In genomic region chr2:26319109-26319508, GRCm38 (mm10) we compare ENCODE assay signal across 16 mouse cellular contexts. TPM values are rescaled to one million over a fixed set of nuclear protein-coding genes. Genes with fewer than 3 reads are reported as not detected.
DNase-seq lines count a peak whose midpoint lies in the region; ATAC-seq and TF ChIP-seq lines count a peak whose summit lies in the region.
"Had no signal": no experiment of that assay in that cellular context is flagged by ENCODE, and none has a peak within 500 bp of the region (broad histone marks: within the 10 kb centered on the region; RNA-seq: fewer than 3 reads in every experiment).

No protein-coding gene starts in this region.

- no peak for TF ChIP-seq CTCF in gastrocnemius, adult 2 months (IDR thresholded peaks at IDR 0.05)
- TF ChIP-seq CTCF in midbrain, postnatal 0 days (IDR thresholded peaks at IDR 0.05): no peak

- peak overlapping the region; percentile 5; the same call in 1 of the 2 replicates for H3K9ac ChIP-seq in lung, embryonic 16.5 days (ENCODE audit: low read length)
- no peak overlapping the region for H3K9ac ChIP-seq in midbrain, postnatal 0 days (replicated peaks; ENCODE audit: low read length, poor library complexity, severe bottlenecking)
- H3K9ac ChIP-seq: liver, embryonic 12.5 days had no signal

- peaks cover 42% of the 10 kb centered on the region for H3K4me1 ChIP-seq in lung, embryonic 16.5 days (replicated peaks; ENCODE audit: control insufficient read depth, insufficient read depth, low read length)
- peaks cover 27% of the 10 kb centered on the region for H3K4me1 ChIP-seq in midbrain, postnatal 0 days (ENCODE audit: insufficient read depth, low read length)

- H3K27ac ChIP-seq in gastrocnemius, adult 2 months: no peak overlapping the region; the same call in 1 of the 2 replicates
- no peak overlapping the region for H3K27ac ChIP-seq in lung, embryonic 16.5 days (ENCODE audit: low read length)
- 0 out of 2 replicates have a peak overlapping the region, but pooled peaks have one; percentile 2 for H3K27ac ChIP-seq in midbrain, postnatal 0 days (ENCODE audit: low read depth, low read length)
- H3K27ac ChIP-seq: heart, adult 2 months; liver, embryonic 12.5 days had no signal

- peak; percentile 14 for DNase-seq in gastrocnemius, adult 2 months
- DNase-seq in gastrocnemius, adult 18-20 months (ENCODE audit: low spot score): no peak
- DNase-seq in lung, postnatal 25 days (ENCODE audit: low spot score): no peak
- DNase-seq in cerebellum, postnatal 36 days: peak; percentile 37 to 56
- DNase-seq in midbrain, postnatal 0 days (ENCODE audit: low spot score): no peak
- DNase-seq in testis, postnatal 10 days (ENCODE audit: low spot score): no peak
- DNase-seq: gastrocnemius, postnatal 10 days; heart, postnatal 14 days; kidney, postnatal 14 days; right cerebral cortex, postnatal 25 days had no signal

- 87% methylated on average over 9 of the region's 9 CpGs for WGBS in lung, embryonic 16.5 days
- 87% methylated on average over 9 of the region's 9 CpGs for WGBS in midbrain, postnatal 0 days

- peaks cover 10% of the 10 kb centered on the region for H3K36me3 ChIP-seq in lung, embryonic 16.5 days (ENCODE audit: control insufficient read depth, insufficient read depth, low read length)
- H3K36me3 ChIP-seq in midbrain, postnatal 0 days (ENCODE audit: insufficient read depth, low read length): peaks cover 17% of the 10 kb centered on the region

- H3K4me2 ChIP-seq in lung, embryonic 16.5 days (ENCODE audit: low read depth, low read length): no peak overlapping the region
- H3K4me2 ChIP-seq in midbrain, postnatal 0 days (ENCODE audit: low read depth, low read length, poor library complexity, severe bottlenecking): no peak overlapping the region
- H3K4me2 ChIP-seq: liver, embryonic 12.5 days had no signal

- H3K9me3 ChIP-seq in lung, embryonic 16.5 days (ENCODE audit: control insufficient read depth, low read length): no peaks in the 10 kb centered on the region
- no peaks in the 10 kb centered on the region for H3K9me3 ChIP-seq in midbrain, postnatal 0 days (ENCODE audit: low read length)
- H3K9me3 ChIP-seq: liver, embryonic 12.5 days; megakaryocyte, embryonic 14.5 days had no signal

- H3K27me3 ChIP-seq in lung, embryonic 16.5 days (ENCODE audit: control insufficient read depth, insufficient read depth, low read depth, low read length): no peaks in the 10 kb centered on the region
- no peaks in the 10 kb centered on the region for H3K27me3 ChIP-seq in midbrain, postnatal 0 days (ENCODE audit: insufficient read depth, low read length)

- H3K4me3 ChIP-seq in gastrocnemius, adult 2 months: no peak overlapping the region
- H3K4me3 ChIP-seq in lung, embryonic 16.5 days (ENCODE audit: low read length): no peak overlapping the region
- no peak overlapping the region for H3K4me3 ChIP-seq in midbrain, postnatal 0 days (ENCODE audit: low read depth, low read length)
- H3K4me3 ChIP-seq: heart, adult 2 months; liver, embryonic 12.5 days; megakaryocyte, embryonic 14.5 days had no signal

- intact Hi-C loops in gastrocnemius, adult 2 months (cut with DNase I): loop anchor here (5.0 kb wide), 1 partner anchor 33 kb away; the partner anchor contains the start of gene Dnlz

- no peak for ATAC-seq in lung, embryonic 16.5 days (ENCODE audit: low read depth)
- ATAC-seq in midbrain, postnatal 0 days (ENCODE audit: low FRiP score): no peak
- ATAC-seq: forebrain, embryonic 16.5 days; liver, embryonic 12.5 days; lung, postnatal 0 days had no signal

RNA-seq across cellular contexts. Expression of gene Gpsm1, which starts 3.8 kb away (rescaled TPM):
- 1 to 10 TPM; 2.3 to 2.6 TPM for total RNA-seq in gastrocnemius, adult 2 months (2021)
- 1 to 10 TPM; 1.6 to 2.3 TPM for total RNA-seq in gastrocnemius, adult 18-20 months (2021)
- 47.2 and 51.6 TPM in 2 replicates for polyA plus RNA-seq in lung, embryonic 16.5 days (2015; fragmentation: Nextera tagmentation; extraction: Ambion mirVana)
- 286 and 298 TPM in 2 replicates for total RNA-seq in midbrain, postnatal 0 days (2014; rRNA removed)
- 162 and 163 TPM in 2 replicates for polyA plus RNA-seq in midbrain, postnatal 0 days (2015; fragmentation: Nextera tagmentation; extraction: Ambion mirVana)

RNA-seq across cellular contexts. Expression of gene Ccdc187, which starts 24.8 kb away (rescaled TPM):
- not detected for total RNA-seq in gastrocnemius, adult 2 months (2021)
- total RNA-seq in gastrocnemius, adult 18-20 months (2021): not detected
- polyA plus RNA-seq in lung, embryonic 16.5 days (2015; fragmentation: Nextera tagmentation; extraction: Ambion mirVana): 0.60 TPM in 2 replicates
- total RNA-seq in midbrain, postnatal 0 days (2014; rRNA removed): 2.8 and 3.7 TPM in 2 replicates
- polyA plus RNA-seq in midbrain, postnatal 0 days (2015; fragmentation: Nextera tagmentation; extraction: Ambion mirVana): 0.16 and 0.23 TPM in 2 replicates

RNA-seq across cellular contexts. Expression of gene Dnlz, which starts 32.8 kb away (rescaled TPM):
- total RNA-seq in gastrocnemius, adult 2 months (2021): 10 to 100 TPM; 18.0 to 22.7 TPM
- 10 to 100 TPM; 21.3 to 23.0 TPM for total RNA-seq in gastrocnemius, adult 18-20 months (2021)
- 22.8 and 24.7 TPM in 2 replicates for polyA plus RNA-seq in lung, embryonic 16.5 days (2015; fragmentation: Nextera tagmentation; extraction: Ambion mirVana)
- total RNA-seq in midbrain, postnatal 0 days (2014; rRNA removed): 27.4 and 34.3 TPM in 2 replicates
- polyA plus RNA-seq in midbrain, postnatal 0 days (2015; fragmentation: Nextera tagmentation; extraction: Ambion mirVana): 24.1 and 26.0 TPM in 2 replicates

RNA-seq across cellular contexts. Expression of gene Card9, which starts 41.6 kb away (rescaled TPM):
- total RNA-seq in gastrocnemius, adult 2 months (2021): 1 to 10 TPM; 1.1 to 1.2 TPM
- total RNA-seq in gastrocnemius, adult 18-20 months (2021): under 1 TPM; 0.47 to 0.82 TPM
- 4.2 and 4.4 TPM in 2 replicates for polyA plus RNA-seq in lung, embryonic 16.5 days (2015; fragmentation: Nextera tagmentation; extraction: Ambion mirVana)
- 7.0 and 11.9 TPM in 2 replicates for total RNA-seq in midbrain, postnatal 0 days (2014; rRNA removed)
- 1.4 and 1.6 TPM in 2 replicates for polyA plus RNA-seq in midbrain, postnatal 0 days (2015; fragmentation: Nextera tagmentation; extraction: Ambion mirVana)

Comparison
In these comparisons a context has a peak if more than half of its experiments do, and no peak if none do; other contexts are left out.
1. DNase-seq: peak in gastrocnemius, adult 2 months (single experiment) and cerebellum, postnatal 36 days (2 of 2); none in gastrocnemius, adult 18-20 months (single experiment), lung, postnatal 25 days (single experiment), midbrain, postnatal 0 days (single experiment) and testis, postnatal 10 days (single experiment).
2. RNA of gene Gpsm1, which starts 3.8 kb away (total RNA-seq): 286 to 298 TPM in midbrain, postnatal 0 days; 2.3 to 2.6 TPM in gastrocnemius, adult 2 months and 1.6 to 2.3 TPM in gastrocnemius, adult 18-20 months; every median in the first group is over 10 times any median in the second.